Mouse (Mus musculus) MEL (cell line): Measurements from ENCODE around the gene Atp5d.

ENCODE experiments used
- BHLHE40 ChIP-seq: IDR thresholded peaks from 2 replicates; pipeline ENCODE4 v1.6.1; 2012; ENCODE audit warnings: low read depth, mild to moderate bottlenecking, inconsistent platforms, low read length, improper control_type of control experiment, borderline replicate concordance
- CTCF ChIP-seq, 3 experiments: IDR thresholded peaks in 2 of 3; conservative IDR thresholded peaks in 1 of 3; 2 replicates each; pipeline ENCODE4 v1.5.1; 2011 to 2012; ENCODE audit warnings: low read length in 3 of 3, low read depth in 2 of 3, mild to moderate bottlenecking in 2 of 3, improper control_type of control experiment in 1 of 3, inconsistent platforms in 1 of 3, mixed read lengths in 1 of 3, moderate library complexity in 1 of 3; ENCODE audit not compliant: control insufficient read depth in 1 of 3, insufficient read depth in 1 of 3, poor library complexity in 1 of 3, severe bottlenecking in 1 of 3
- ETS1 ChIP-seq: IDR thresholded peaks from 2 replicates; pipeline ENCODE4 v1.6.1; 2012; ENCODE audit warnings: low read depth, mild to moderate bottlenecking, inconsistent platforms, low read length, improper control_type of control experiment, moderate library complexity
- JUND ChIP-seq: IDR thresholded peaks from 2 replicates; pipeline ENCODE4 v1.6.1; 2011; ENCODE audit warnings: low read depth, mild to moderate bottlenecking, improper control_type of control experiment, low read length
- MAX ChIP-seq: IDR thresholded peaks from 2 replicates; pipeline ENCODE4 v1.6.1; 2011; ENCODE audit warnings: low read length, improper control_type of control experiment
- POLR2A ChIP-seq, 2 experiments: IDR thresholded peaks; 2 replicates each; pipeline ENCODE4 v1.6.1; 2011 to 2012; ENCODE audit warnings: low read length in 2 of 2, mild to moderate bottlenecking in 2 of 2, control low read depth in 1 of 2, improper control_type of control experiment in 1 of 2, low read depth in 1 of 2, moderate library complexity in 1 of 2; ENCODE audit not compliant: control insufficient read depth in 1 of 2, insufficient read depth in 1 of 2, poor library complexity in 1 of 2
- POLR2AphosphoS2 ChIP-seq: IDR thresholded peaks from 2 replicates; pipeline ENCODE4 v1.6.1; 2011; ENCODE audit warnings: low read length, improper control_type of control experiment
- RAD21 ChIP-seq: IDR thresholded peaks from 2 replicates; pipeline ENCODE4 v1.6.1; 2011; ENCODE audit warnings: mild to moderate bottlenecking, low read depth, low read length, improper control_type of control experiment
- RCOR1 ChIP-seq: IDR thresholded peaks from 2 replicates; pipeline ENCODE4 v1.6.1; 2012; ENCODE audit warnings: low read depth, mild to moderate bottlenecking, inconsistent platforms, low read length, improper control_type of control experiment
- USF1 ChIP-seq: IDR thresholded peaks from 2 replicates; pipeline ENCODE4 v1.6.1; 2014; ENCODE audit warnings: low read depth, mild to moderate bottlenecking, inconsistent platforms, low read length, improper control_type of control experiment, moderate library complexity
- ZKSCAN1 ChIP-seq: IDR thresholded peaks from 2 replicates; pipeline ENCODE4 v1.6.1; 2012; ENCODE audit warnings: low read depth, mild to moderate bottlenecking, inconsistent platforms, low read length, improper control_type of control experiment, moderate library complexity
- ZNF384 ChIP-seq: IDR thresholded peaks from 2 replicates; pipeline ENCODE4 v1.6.1; 2012; ENCODE audit warnings: low read depth, mild to moderate bottlenecking, inconsistent platforms, low read length, improper control_type of control experiment

GRCm38 (mm10) chr10:80134421-80134820, 4.0 kb upstream of the Atp5d start:
- TF ChIP-seq ZKSCAN1 = no peak
- TF ChIP-seq CTCF (IDR thresholded peaks at IDR 0.05 in 2 of 3, conservative IDR thresholded peaks at IDR 0.05 in 1 of 3; ENCODE audit: control insufficient read depth in 1 of 3, insufficient read depth in 1 of 3, low read depth in 2 of 3, low read length in 3 of 3, poor library complexity in 1 of 3, severe bottlenecking in 1 of 3) = no peak
- TF ChIP-seq POLR2AphosphoS2 = no peak
- no peak for TF ChIP-seq ETS1
- no peak for TF ChIP-seq JUND
- no peak for TF ChIP-seq MAX
- TF ChIP-seq BHLHE40 = no peak
- TF ChIP-seq RAD21 = no peak
- no peak for TF ChIP-seq POLR2A (IDR thresholded peaks at IDR 0.05; ENCODE audit: control insufficient read depth in 1 of 2, insufficient read depth in 1 of 2, low read depth in 1 of 2, low read length in 2 of 2, poor library complexity in 1 of 2)
- no peak for TF ChIP-seq RCOR1
- no peak for TF ChIP-seq ZNF384
- TF ChIP-seq USF1 = no peak
